Mouse (Mus musculus) embryonic fibroblast, embryonic 13.5 days (primary cell): ENCODE measurements at regions not wholly inside any gene's neighbourhood (a gene's known extent, or its start where the extent isn't known, plus 50 kb on each side); places are given as distances from the start of the nearest gene placed in this dataset.

Experiments used
- CTCF ChIP-seq: IDR thresholded peaks from 2 replicates; pipeline ENCODE4 v1.5.1; 2011; ENCODE audit warnings: mild to moderate bottlenecking, control low read depth, low read length, moderate library complexity, borderline replicate concordance; ENCODE audit not compliant: insufficient read depth
- POLR2A ChIP-seq: IDR thresholded peaks from 2 replicates; pipeline ENCODE4 v1.6.1; 2011; ENCODE audit warnings: low read depth, mild to moderate bottlenecking, control low read depth, low read length, moderate library complexity

GRCm38 (mm10) chr17:67514387-67515241 lies 117.9 kb downstream of the Lrrc30 start:
- TF ChIP-seq CTCF (no peak), POLR2A (no peak)
